Mouse (Mus musculus): Measurements from ENCODE around the gene Canx. TPM values are rescaled to one million over a fixed set of nuclear protein-coding genes. Genes with fewer than 3 reads are reported as not detected.

Gene Canx
- polyA plus RNA-seq, 1 experiment from 2014 or later, result 291 TPM

- ATAC-seq (ENCODE audit: low FRiP score, low read depth), result no peak
- H3K9ac ChIP-seq, result no peak overlapping the region
- no peak overlapping the region for H3K27ac ChIP-seq
- no peak overlapping the region for H3K4me3 ChIP-seq
- no peak overlapping the region for H3K4me2 ChIP-seq (replicated peaks)
- no peaks in the 10 kb centered on the region for H3K4me1 ChIP-seq
- H3K36me3 ChIP-seq, result peaks cover 58% of the 10 kb centered on the region
- H3K9me3 ChIP-seq, result no peaks in the 10 kb centered on the region
- 90% methylated on average over 8 of the region's 8 CpGs for WGBS
- H3K27me3 ChIP-seq (replicated peaks), result no peaks in the 10 kb centered on the region
Observed at GRCm38 (mm10) chr11:50265931-50266330, 59.5 kb downstream of the Canx start.

GRCm38 (mm10) chr11:50263198-50263597 lies 62.3 kb downstream of the Canx start:
- Histone ChIP-seq H3K9ac (no peak overlapping the region), H3K27me3 (replicated peaks) (no peaks in the 10 kb centered on the region), H3K27ac (no peak overlapping the region), H3K4me2 (replicated peaks) (no peak overlapping the region), H3K36me3 (peaks cover 85% of the 10 kb centered on the region), H3K4me3 (no peak overlapping the region), H3K4me1 (no peaks in the 10 kb centered on the region), H3K9me3 (no peaks in the 10 kb centered on the region)
- WGBS, result 86% methylated on average over 3 of the region's 3 CpGs
- ATAC-seq (ENCODE audit: low FRiP score, low read depth), result no peak

- Histone ChIP-seq H3K9me3 (no peaks in the 10 kb centered on the region), H3K4me3 (no peak overlapping the region), H3K27me3 (replicated peaks) (no peaks in the 10 kb centered on the region), H3K9ac (no peak overlapping the region), H3K36me3 (peaks cover 96% of the 10 kb centered on the region), H3K4me2 (replicated peaks) (no peak overlapping the region), H3K27ac (no peak overlapping the region), H3K4me1 (no peaks in the 10 kb centered on the region)
- WGBS, result 94% methylated on average over 4 of the region's 4 CpGs
- no peak for ATAC-seq (ENCODE audit: low FRiP score, low read depth)
Observed at GRCm38 (mm10) chr11:50262020-50262419, 63.5 kb downstream of the Canx start.

DNA sequence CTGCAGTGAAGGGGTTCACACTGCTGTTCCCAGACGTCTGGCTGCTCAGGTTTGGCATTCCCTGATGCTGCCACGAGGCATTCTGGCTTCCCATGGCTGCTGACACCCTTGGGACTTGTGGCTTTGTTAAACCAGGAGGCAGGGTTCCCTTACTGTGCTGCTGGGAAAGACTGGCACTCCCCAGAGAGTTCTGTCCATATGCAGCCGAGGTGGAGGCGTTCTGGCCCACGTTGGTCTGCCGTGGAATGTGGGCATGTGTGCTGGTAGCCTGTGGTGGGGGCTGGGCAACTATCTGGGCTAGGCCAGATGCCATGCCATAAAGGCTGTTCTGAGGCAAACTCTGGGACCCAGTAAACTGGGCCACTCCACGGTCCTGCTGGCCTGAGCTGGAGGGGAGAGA lies 67.2 kb downstream of the Canx start:
- Histone ChIP-seq H3K4me1 (no peaks in the 10 kb centered on the region), H3K9ac (no peak overlapping the region), H3K9me3 (no peaks in the 10 kb centered on the region), H3K27ac (no peak overlapping the region), H3K27me3 (replicated peaks) (no peaks in the 10 kb centered on the region), H3K4me3 (no peak overlapping the region), H3K4me2 (replicated peaks) (no peak overlapping the region), H3K36me3 (peaks cover 77% of the 10 kb centered on the region)
- 85% methylated on average over 7 of the region's 7 CpGs for WGBS
- ATAC-seq (ENCODE audit: low FRiP score, low read depth), result no peak

- WGBS, result 88% methylated on average over 7 of the region's 7 CpGs
- Histone ChIP-seq H3K36me3 (peaks cover 60% of the 10 kb centered on the region), H3K4me1 (peaks cover 5% of the 10 kb centered on the region; the same call in 1 of the 2 replicates), H3K4me3 (no peak overlapping the region), H3K27me3 (replicated peaks) (no peaks in the 10 kb centered on the region), H3K27ac (no peak overlapping the region), H3K9ac (no peak overlapping the region), H3K4me2 (replicated peaks) (no peak overlapping the region), H3K9me3 (no peaks in the 10 kb centered on the region)
- no peak for ATAC-seq (ENCODE audit: low FRiP score, low read depth)
Observed at GRCm38 (mm10) chr11:50256615-50257014, 68.9 kb downstream of the Canx start.

- H3K4me1 ChIP-seq, result peaks cover 5% of the 10 kb centered on the region; the same call in 1 of the 2 replicates
- no peaks in the 10 kb centered on the region for H3K9me3 ChIP-seq
- H3K36me3 ChIP-seq, result peaks cover 36% of the 10 kb centered on the region
- no peak overlapping the region for H3K9ac ChIP-seq
- no peak overlapping the region for H3K27ac ChIP-seq
- 81% methylated on average over 12 of the region's 12 CpGs for WGBS
- H3K27me3 ChIP-seq (replicated peaks), result no peaks in the 10 kb centered on the region
- ATAC-seq (ENCODE audit: low FRiP score, low read depth), result no peak
- H3K4me2 ChIP-seq (replicated peaks), result no peak overlapping the region
- H3K4me3 ChIP-seq, result no peak overlapping the region
Observed at GRCm38 (mm10) chr11:50254010-50254580, 71.4 kb downstream of the Canx start.

DNA sequence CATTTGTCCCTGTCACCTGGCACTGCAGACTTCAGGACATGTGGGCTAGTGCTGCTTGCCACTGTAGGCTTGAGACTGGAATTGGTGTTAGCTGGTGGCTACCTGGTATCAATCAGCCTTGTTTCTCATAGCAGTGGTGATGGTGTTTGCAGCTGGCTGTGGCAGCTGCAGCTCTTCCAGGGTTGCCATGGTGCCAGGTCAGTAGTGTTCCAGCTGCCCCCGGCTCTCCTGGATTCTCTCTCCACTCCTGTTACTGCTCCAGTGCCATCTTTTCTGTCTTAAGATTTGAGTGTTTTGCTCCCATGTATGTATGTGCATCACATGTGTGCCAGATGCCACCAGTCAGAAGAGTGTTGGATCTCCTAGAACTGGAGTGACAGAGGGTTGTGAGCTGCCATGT lies 72.1 kb downstream of the Canx start:
- no peaks in the 10 kb centered on the region for H3K9me3 ChIP-seq
- ATAC-seq (ENCODE audit: low FRiP score, low read depth), result no peak
- H3K27me3 ChIP-seq (replicated peaks), result no peaks in the 10 kb centered on the region
- H3K36me3 ChIP-seq, result peaks cover 29% of the 10 kb centered on the region
- H3K9ac ChIP-seq, result no peak overlapping the region
- no peak overlapping the region for H3K4me2 ChIP-seq (replicated peaks)
- H3K4me1 ChIP-seq, result peaks cover 5% of the 10 kb centered on the region; the same call in 1 of the 2 replicates
- H3K4me3 ChIP-seq, result no peak overlapping the region
- 69% methylated on average over 1 of the region's 1 CpGs for WGBS
- no peak overlapping the region for H3K27ac ChIP-seq

DNA sequence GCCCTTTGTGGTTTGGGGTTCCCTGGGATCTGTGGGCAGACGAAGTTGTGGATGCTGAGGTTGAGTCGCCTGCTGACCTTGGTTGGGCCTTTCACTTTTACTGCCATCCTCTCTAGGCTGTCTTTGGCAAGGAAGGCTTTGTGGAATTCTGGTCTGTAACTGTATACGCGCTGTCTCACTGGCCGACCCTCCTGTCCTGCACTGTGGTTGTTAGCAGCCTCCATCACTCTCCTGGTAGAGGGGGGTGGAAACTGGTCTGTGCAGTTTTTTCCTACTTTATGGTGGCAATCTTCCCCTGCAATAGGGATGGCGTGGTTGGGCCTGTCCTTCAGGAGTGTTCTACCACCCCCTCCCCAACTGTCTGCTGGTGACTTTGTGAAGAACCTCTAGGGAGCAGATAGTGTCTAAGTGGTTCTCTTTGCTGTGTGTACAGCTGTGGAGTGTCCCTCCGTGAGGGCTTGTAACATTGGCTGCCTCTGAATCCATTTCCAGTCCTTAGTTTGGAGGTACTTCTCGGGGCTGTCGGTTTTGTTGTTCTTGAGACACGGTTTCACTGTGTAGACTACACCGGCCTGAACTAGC lies 72.7 kb downstream of the Canx start:
- no peak for ATAC-seq (ENCODE audit: low FRiP score, low read depth)
- Histone ChIP-seq H3K4me3 (no peak overlapping the region), H3K27ac (no peak overlapping the region), H3K4me2 (replicated peaks) (no peak overlapping the region), H3K27me3 (replicated peaks) (no peaks in the 10 kb centered on the region), H3K9me3 (no peaks in the 10 kb centered on the region), H3K9ac (no peak overlapping the region), H3K4me1 (peaks cover 5% of the 10 kb centered on the region; the same call in 1 of the 2 replicates), H3K36me3 (peaks cover 23% of the 10 kb centered on the region)
- 57% methylated on average over 11 of the region's 11 CpGs for WGBS

GRCm38 (mm10) chr11:50252166-50252565 lies 73.3 kb downstream of the Canx start:
- Histone ChIP-seq H3K9ac (no peak overlapping the region), H3K4me3 (no peak overlapping the region), H3K4me2 (replicated peaks) (no peak overlapping the region), H3K9me3 (no peaks in the 10 kb centered on the region), H3K4me1 (peaks cover 5% of the 10 kb centered on the region; the same call in 1 of the 2 replicates), H3K36me3 (peaks cover 17% of the 10 kb centered on the region), H3K27ac (no peak overlapping the region), H3K27me3 (replicated peaks) (no peaks in the 10 kb centered on the region)
- WGBS, result 57% methylated on average over 3 of the region's 3 CpGs
- no peak for ATAC-seq (ENCODE audit: low FRiP score, low read depth)

- 86% methylated on average over 7 of the region's 7 CpGs for WGBS
- Histone ChIP-seq H3K4me3 (no peak overlapping the region), H3K9me3 (no peaks in the 10 kb centered on the region)
Observed at GRCm38 (mm10) chr11:50248473-50249171, 76.9 kb downstream of the Canx start.

GRCm38 (mm10) chr11:50245269-50245668 lies 80.2 kb downstream of the Canx start:
- 73% methylated on average over 5 of the region's 5 CpGs for WGBS

More at GRCm38 (mm10) chr11:50248473-50249171, 76.9 kb downstream of the Canx start:
- H3K27ac ChIP-seq, result no peak overlapping the region
- no peaks in the 10 kb centered on the region for H3K27me3 ChIP-seq (replicated peaks)
- no peak overlapping the region for H3K4me2 ChIP-seq (replicated peaks)
- H3K4me1 ChIP-seq, result peaks cover 5% of the 10 kb centered on the region; the same call in 1 of the 2 replicates
- H3K9ac ChIP-seq, result no peak overlapping the region
- H3K36me3 ChIP-seq, result no peaks in the 10 kb centered on the region
- no peak for ATAC-seq (ENCODE audit: low FRiP score, low read depth)

More at GRCm38 (mm10) chr11:50245269-50245668, 80.2 kb downstream of the Canx start:
- H3K4me2 ChIP-seq (replicated peaks), result no peak overlapping the region
- H3K27ac ChIP-seq, result no peak overlapping the region
- no peak overlapping the region for H3K4me3 ChIP-seq
- no peaks in the 10 kb centered on the region for H3K27me3 ChIP-seq (replicated peaks)
- H3K4me1 ChIP-seq, result no peaks in the 10 kb centered on the region
- no peaks in the 10 kb centered on the region for H3K36me3 ChIP-seq
- H3K9me3 ChIP-seq, result no peaks in the 10 kb centered on the region
- ATAC-seq (ENCODE audit: low FRiP score, low read depth), result no peak
- H3K9ac ChIP-seq, result no peak overlapping the region

All from neural tube, embryonic 12.5 days (tissue).